Mouse (Mus musculus): ENCODE measurements around the gene Hnf4a. TPM values are rescaled to one million over a fixed set of nuclear protein-coding genes. Genes with fewer than 3 reads are reported as not detected.

Gene Hnf4a
- polyA plus RNA-seq, 1 experiment, result 0.67 TPM

GRCm38 (mm10) chr2:163525761-163526243, 19.2 kb downstream of the Hnf4a start:
- no peak for DNase-seq
- no peak overlapping the region for H3K4me3 ChIP-seq (replicated peaks; ENCODE audit: extremely low read depth, low read depth, low read length)
- no peaks in the 10 kb centered on the region for H3K4me1 ChIP-seq (ENCODE audit: control insufficient read depth, insufficient read depth, low read length)
- 78% methylated on average over 7 of the region's 7 CpGs for WGBS
- TF ChIP-seq POLR2A (IDR thresholded peaks at IDR 0.05; ENCODE audit: borderline replicate concordance, extremely low read depth, low read depth, low read length) (no peak), CTCF (IDR thresholded peaks at IDR 0.05; ENCODE audit: insufficient read depth, low read length) (0 out of 2 replicates have a peak, but pooled peaks have one; percentile 1)

GRCm38 (mm10) chr2:163527497-163527896, 20.9 kb downstream of the Hnf4a start:
- DNase-seq, result no peak
- 71% methylated on average over 2 of the region's 2 CpGs for WGBS
- TF ChIP-seq POLR2A (IDR thresholded peaks at IDR 0.05; ENCODE audit: borderline replicate concordance, extremely low read depth, low read depth, low read length) (no peak), CTCF (IDR thresholded peaks at IDR 0.05; ENCODE audit: insufficient read depth, low read length) (no peak)
- no peak overlapping the region for H3K4me3 ChIP-seq (replicated peaks; ENCODE audit: extremely low read depth, low read depth, low read length)
- no peaks in the 10 kb centered on the region for H3K4me1 ChIP-seq (ENCODE audit: control insufficient read depth, insufficient read depth, low read length)

GRCm38 (mm10) chr2:163530418-163530817, 23.8 kb downstream of the Hnf4a start:
- no peak for TF ChIP-seq CTCF (IDR thresholded peaks at IDR 0.05; ENCODE audit: insufficient read depth, low read length)
- no peak for TF ChIP-seq POLR2A (IDR thresholded peaks at IDR 0.05; ENCODE audit: borderline replicate concordance, extremely low read depth, low read depth, low read length)
- DNase-seq, result no peak
- Histone ChIP-seq H3K4me3 (replicated peaks; ENCODE audit: extremely low read depth, low read depth, low read length) (no peak overlapping the region), H3K4me1 (ENCODE audit: control insufficient read depth, insufficient read depth, low read length) (no peaks in the 10 kb centered on the region)
- 56% methylated on average over 8 of the region's 8 CpGs for whole genome bisulfite sequencing

- Histone ChIP-seq H3K4me1 (ENCODE audit: control insufficient read depth, insufficient read depth, low read length) (no peaks in the 10 kb centered on the region), H3K4me3 (replicated peaks; ENCODE audit: extremely low read depth, low read depth, low read length) (no peak overlapping the region)
- DNase-seq, result peak; percentile 77
- TF ChIP-seq CTCF (IDR thresholded peaks at IDR 0.05; ENCODE audit: insufficient read depth, low read length) (peak; percentile 93), POLR2A (IDR thresholded peaks at IDR 0.05; ENCODE audit: borderline replicate concordance, extremely low read depth, low read depth, low read length) (no peak)
- WGBS, result 8% methylated on average over 9 of the region's 9 CpGs
These were observed 25.3 kb downstream of the Hnf4a start for GRCm38 (mm10) chr2:163531917-163532316.

GRCm38 (mm10) chr2:163533226-163533625, 26.6 kb downstream of the Hnf4a start:
- 81% methylated on average over 9 of the region's 9 CpGs for WGBS
- DNase-seq, result no peak
- H3K4me1 ChIP-seq (ENCODE audit: control insufficient read depth, insufficient read depth, low read length), result no peaks in the 10 kb centered on the region
- H3K4me3 ChIP-seq (replicated peaks; ENCODE audit: extremely low read depth, low read depth, low read length), result no peak overlapping the region
- no peak for TF ChIP-seq POLR2A (IDR thresholded peaks at IDR 0.05; ENCODE audit: borderline replicate concordance, extremely low read depth, low read depth, low read length)
- TF ChIP-seq CTCF (IDR thresholded peaks at IDR 0.05; ENCODE audit: insufficient read depth, low read length), result no peak

- peak; percentile 99 for TF ChIP-seq CTCF (IDR thresholded peaks at IDR 0.05; ENCODE audit: insufficient read depth, low read length)
- no peak for TF ChIP-seq POLR2A (IDR thresholded peaks at IDR 0.05; ENCODE audit: borderline replicate concordance, extremely low read depth, low read depth, low read length)
- peak; percentile 82 for DNase-seq
- H3K4me3 ChIP-seq (replicated peaks; ENCODE audit: extremely low read depth, low read depth, low read length), result peak overlapping the region; percentile 35
- WGBS, result 11% methylated on average over 22 of the region's 22 CpGs
- H3K4me1 ChIP-seq (ENCODE audit: control insufficient read depth, insufficient read depth, low read length), result no peaks in the 10 kb centered on the region
These were observed 28.4 kb downstream of the Hnf4a start for GRCm38 (mm10) chr2:163534958-163535524.

GRCm38 (mm10) chr2:163537443-163537842, 30.8 kb downstream of the Hnf4a start:
- H3K4me3 ChIP-seq (replicated peaks; ENCODE audit: extremely low read depth, low read depth, low read length), result no peak overlapping the region
- 81% methylated on average over 5 of the region's 5 CpGs for WGBS
- no peak for DNase-seq
- H3K4me1 ChIP-seq (ENCODE audit: control insufficient read depth, insufficient read depth, low read length), result no peaks in the 10 kb centered on the region
- TF ChIP-seq POLR2A (IDR thresholded peaks at IDR 0.05; ENCODE audit: borderline replicate concordance, extremely low read depth, low read depth, low read length) (no peak), CTCF (IDR thresholded peaks at IDR 0.05; ENCODE audit: insufficient read depth, low read length) (no peak)

GRCm38 (mm10) chr2:163538410-163538809, 31.8 kb downstream of the Hnf4a start:
- Histone ChIP-seq H3K4me3 (replicated peaks; ENCODE audit: extremely low read depth, low read depth, low read length) (no peak overlapping the region), H3K4me1 (ENCODE audit: control insufficient read depth, insufficient read depth, low read length) (no peaks in the 10 kb centered on the region)
- 91% methylated on average over 2 of the region's 2 CpGs for WGBS
- TF ChIP-seq CTCF (IDR thresholded peaks at IDR 0.05; ENCODE audit: insufficient read depth, low read length), result no peak
- no peak for TF ChIP-seq POLR2A (IDR thresholded peaks at IDR 0.05; ENCODE audit: borderline replicate concordance, extremely low read depth, low read depth, low read length)
- DNase-seq, result no peak

- Histone ChIP-seq H3K4me3 (replicated peaks; ENCODE audit: extremely low read depth, low read depth, low read length) (no peak overlapping the region), H3K4me1 (ENCODE audit: control insufficient read depth, insufficient read depth, low read length) (no peaks in the 10 kb centered on the region)
- no peak for TF ChIP-seq CTCF (IDR thresholded peaks at IDR 0.05; ENCODE audit: insufficient read depth, low read length)
- TF ChIP-seq POLR2A (IDR thresholded peaks at IDR 0.05; ENCODE audit: borderline replicate concordance, extremely low read depth, low read depth, low read length), result no peak
- 56% methylated on average over 13 of the region's 13 CpGs for WGBS
- no peak for DNase-seq
These were observed 32.9 kb downstream of the Hnf4a start for GRCm38 (mm10) chr2:163539321-163540040.

Measured in lung, adult 2 months (tissue).